Mouse (Mus musculus) heart, embryonic 12.5 days (tissue): ENCODE results near the gene Tm6sf1. TPM values are rescaled to one million over a fixed set of nuclear protein-coding genes. Genes with fewer than 3 reads are reported as not detected.
A peak's percentile ranks its signal among the peaks of the same experiment; 100 is the strongest.

ENCODE experiments used
- ATAC-seq: fragments of 200-750 bp; cut with Nextera tagmentation; 2 replicates; pipeline ENCODE4 v1.8.0; 2017; ENCODE audit warnings: moderate TSS enrichment, moderate library complexity; ENCODE audit not compliant: insufficient number of reproducible peaks, low FRiP score
- H3K27ac ChIP-seq: fragments of 300-500 bp; sonication (generic); 2 replicates; pipeline ENCODE4 v1.5.1; 2016; ENCODE audit warnings: mild to moderate bottlenecking, moderate library complexity; ENCODE audit not compliant: poor library complexity, severe bottlenecking
- H3K27me3 ChIP-seq: fragments of 300-500 bp; sonication (generic); replicated peaks from 2 replicates; pipeline ENCODE4 v1.6.1; 2016; ENCODE audit warnings: mild to moderate bottlenecking, moderate library complexity
- H3K36me3 ChIP-seq: fragments of 300-500 bp; sonication (generic); 2 replicates; pipeline ENCODE4 v1.6.1; 2016; ENCODE audit warnings: mild to moderate bottlenecking, moderate library complexity
- H3K4me1 ChIP-seq: fragments of 300-500 bp; sonication (generic); replicated peaks from 2 replicates; pipeline ENCODE4 v1.6.1; 2016; ENCODE audit warnings: mild to moderate bottlenecking
- H3K4me2 ChIP-seq: fragments of 300-500 bp; sonication (generic); 2 replicates; pipeline ENCODE4 v1.6.1; 2016; ENCODE audit warnings: mild to moderate bottlenecking, moderate library complexity
- H3K4me3 ChIP-seq: fragments of 300-500 bp; sonication (generic); 2 replicates; pipeline ENCODE4 v1.5.1; 2016; ENCODE audit warnings: mild to moderate bottlenecking
- H3K9ac ChIP-seq: fragments of 300-500 bp; sonication (generic); 2 replicates; pipeline ENCODE4 v1.6.1; 2016; ENCODE audit warnings: mild to moderate bottlenecking, moderate library complexity
- H3K9me3 ChIP-seq: fragments of 300-500 bp; sonication (generic); replicated peaks from 2 replicates; pipeline ENCODE4 v1.6.1; 2016; ENCODE audit warnings: mild to moderate bottlenecking, moderate library complexity
- WGBS: fragments of 180-500 bp; shearing (Covaris S2); methylation state at CpG from one replicate; pipeline ENCODE4 v1.1.7; 2016; 5-methylcytosine and 5-hydroxymethylcytosine counted together
- polyA plus RNA-seq: library from polyadenylated mRNA; unstranded; fragments of >200 nt; fragmentation: Nextera tagmentation; extraction: Ambion mirVana; gene quantifications from 2 replicates; pipeline ENCODE4 v1.2.1, GENCODE M21; 2016

The Tm6sf1 gene
- polyA plus RNA-seq, 1 experiment from 2014 or later: 25.0 TPM

- Histone ChIP-seq H3K27me3 (no peaks in the 10 kb centered on the region), H3K4me1 (peaks cover 49% of the 10 kb centered on the region), H3K9me3 (no peaks in the 10 kb centered on the region), H3K36me3 (peaks cover 22% of the 10 kb centered on the region), H3K4me3 (no peak overlapping the region), H3K9ac (no peak overlapping the region), H3K4me2 (no peak overlapping the region), H3K27ac (no peak overlapping the region)
- no peak for ATAC-seq
- WGBS: 80% methylated on average over 6 of the region's 6 CpGs
These were observed 5.8 kb downstream of the Tm6sf1 start for GRCm38 (mm10) chr7:81864552-81864951.

GRCm38 (mm10) chr7:81865937-81866336, 7.1 kb downstream of the Tm6sf1 start:
- Histone ChIP-seq H3K4me1 (peaks cover 38% of the 10 kb centered on the region), H3K9ac (no peak overlapping the region), H3K27me3 (no peaks in the 10 kb centered on the region), H3K4me2 (no peak overlapping the region), H3K9me3 (no peaks in the 10 kb centered on the region), H3K27ac (no peak overlapping the region), H3K36me3 (peaks cover 22% of the 10 kb centered on the region), H3K4me3 (no peak overlapping the region)
- ATAC-seq: no peak
- 83% methylated on average over 6 of the region's 6 CpGs for WGBS

- Histone ChIP-seq H3K9ac (no peak overlapping the region), H3K36me3 (peaks cover 28% of the 10 kb centered on the region), H3K4me3 (no peak overlapping the region), H3K27ac (no peak overlapping the region), H3K4me1 (peaks cover 24% of the 10 kb centered on the region), H3K27me3 (no peaks in the 10 kb centered on the region), H3K9me3 (no peaks in the 10 kb centered on the region), H3K4me2 (no peak overlapping the region)
- 78% methylated on average over 9 of the region's 9 CpGs for WGBS
- no peak for ATAC-seq
These were observed 8.6 kb downstream of the Tm6sf1 start for GRCm38 (mm10) chr7:81867231-81867930.

- Histone ChIP-seq H3K9ac (no peak overlapping the region), H3K36me3 (peaks cover 28% of the 10 kb centered on the region), H3K27me3 (no peaks in the 10 kb centered on the region), H3K4me1 (peaks cover 22% of the 10 kb centered on the region), H3K4me3 (no peak overlapping the region), H3K4me2 (no peak overlapping the region), H3K27ac (no peak overlapping the region), H3K9me3 (no peaks in the 10 kb centered on the region)
- ATAC-seq: 0 out of 2 replicates have a peak, but pooled peaks have one; percentile 44
- WGBS: 28% methylated on average over 6 of the region's 6 CpGs
These were observed 9.4 kb downstream of the Tm6sf1 start for GRCm38 (mm10) chr7:81868158-81868557.

- H3K27me3 ChIP-seq: no peaks in the 10 kb centered on the region
- no peak overlapping the region for H3K9ac ChIP-seq
- WGBS: 57% methylated on average over 13 of the region's 13 CpGs
- H3K36me3 ChIP-seq: peaks cover 6% of the 10 kb centered on the region
- ATAC-seq: no peak
- no peak overlapping the region for H3K27ac ChIP-seq
- H3K4me2 ChIP-seq: no peak overlapping the region
- no peak overlapping the region for H3K4me3 ChIP-seq
- H3K4me1 ChIP-seq: peaks cover 19% of the 10 kb centered on the region
- no peaks in the 10 kb centered on the region for H3K9me3 ChIP-seq
These were observed 13.8 kb downstream of the Tm6sf1 start for GRCm38 (mm10) chr7:81872493-81873013.

- H3K9ac ChIP-seq: no peak overlapping the region
- no peaks in the 10 kb centered on the region for H3K27me3 ChIP-seq
- peaks cover 10% of the 10 kb centered on the region for H3K36me3 ChIP-seq
- no peak for ATAC-seq
- no peak overlapping the region for H3K27ac ChIP-seq
- no peak overlapping the region for H3K4me2 ChIP-seq
- no peak overlapping the region for H3K4me3 ChIP-seq
- peaks cover 19% of the 10 kb centered on the region for H3K4me1 ChIP-seq
- WGBS: 22% methylated on average over 1 of the region's 1 CpGs
- H3K9me3 ChIP-seq: no peaks in the 10 kb centered on the region
These were observed 15.0 kb downstream of the Tm6sf1 start for GRCm38 (mm10) chr7:81873807-81874206.

GRCm38 (mm10) chr7:81874636-81875035, 15.8 kb downstream of the Tm6sf1 start:
- ATAC-seq: peak; percentile 36; the same call in 1 of the 2 replicates
- Histone ChIP-seq H3K4me1 (peaks cover 15% of the 10 kb centered on the region), H3K9ac (no peak overlapping the region)

GRCm38 (mm10) chr7:81875372-81875771, 16.6 kb downstream of the Tm6sf1 start:
- Histone ChIP-seq H3K27ac (no peak overlapping the region), H3K4me1 (peaks cover 14% of the 10 kb centered on the region), H3K9ac (no peak overlapping the region), H3K27me3 (no peaks in the 10 kb centered on the region), H3K4me2 (no peak overlapping the region), H3K4me3 (no peak overlapping the region), H3K9me3 (no peaks in the 10 kb centered on the region), H3K36me3 (peaks cover 10% of the 10 kb centered on the region)
- WGBS: 50% methylated on average over 9 of the region's 9 CpGs
- no peak for ATAC-seq

More at GRCm38 (mm10) chr7:81874636-81875035, 15.8 kb downstream of the Tm6sf1 start:
- H3K27ac ChIP-seq: no peak overlapping the region
- no peak overlapping the region for H3K4me3 ChIP-seq
- H3K27me3 ChIP-seq: no peaks in the 10 kb centered on the region
- no peaks in the 10 kb centered on the region for H3K9me3 ChIP-seq
- WGBS: 67% methylated on average over 6 of the region's 6 CpGs
- peaks cover 10% of the 10 kb centered on the region for H3K36me3 ChIP-seq
- no peak overlapping the region for H3K4me2 ChIP-seq

GRCm38 (mm10) chr7:81880286-81880685, 21.5 kb downstream of the Tm6sf1 start:
- no peaks in the 10 kb centered on the region for H3K27me3 ChIP-seq
- H3K36me3 ChIP-seq: peaks cover 11% of the 10 kb centered on the region; the same call in 1 of the 2 replicates
- 77% methylated on average over 5 of the region's 5 CpGs for WGBS
- H3K9ac ChIP-seq: no peak overlapping the region
- no peak overlapping the region for H3K27ac ChIP-seq
- no peak overlapping the region for H3K4me2 ChIP-seq
- H3K9me3 ChIP-seq: no peaks in the 10 kb centered on the region
- H3K4me1 ChIP-seq: no peaks in the 10 kb centered on the region; the same call in 1 of the 2 replicates
- no peak overlapping the region for H3K4me3 ChIP-seq
- ATAC-seq: no peak

GRCm38 (mm10) chr7:81880797-81881196, 22.0 kb downstream of the Tm6sf1 start:
- H3K4me3 ChIP-seq: no peak overlapping the region
- whole genome bisulfite sequencing: 86% methylated on average over 4 of the region's 4 CpGs
- H3K27me3 ChIP-seq: no peaks in the 10 kb centered on the region
- H3K27ac ChIP-seq: no peak overlapping the region
- no peaks in the 10 kb centered on the region for H3K9me3 ChIP-seq
- no peaks in the 10 kb centered on the region for H3K4me1 ChIP-seq
- H3K36me3 ChIP-seq: peaks cover 11% of the 10 kb centered on the region; the same call in 1 of the 2 replicates
- no peak overlapping the region for H3K4me2 ChIP-seq
- no peak for ATAC-seq
- no peak overlapping the region for H3K9ac ChIP-seq

- ATAC-seq: no peak
- Histone ChIP-seq H3K36me3 (peaks cover 14% of the 10 kb centered on the region; the same call in 1 of the 2 replicates), H3K4me1 (no peaks in the 10 kb centered on the region), H3K27ac (no peak overlapping the region), H3K27me3 (no peaks in the 10 kb centered on the region), H3K4me3 (no peak overlapping the region), H3K9me3 (no peaks in the 10 kb centered on the region), H3K4me2 (no peak overlapping the region), H3K9ac (peak overlapping the region; percentile 56; the same call in 1 of the 2 replicates)
- 65% methylated on average over 3 of the region's 3 CpGs for WGBS
These were observed 22.8 kb downstream of the Tm6sf1 start for GRCm38 (mm10) chr7:81881600-81881999.
